Mouse (Mus musculus) ES-E14 (cell line): Measurements from ENCODE around the gene Smagp. TPM values are rescaled to one million over a fixed set of nuclear protein-coding genes. Genes with fewer than 3 reads are reported as not detected.

Experiments used
- DNase-seq: peaks from one replicate; pipeline ENCODE4 v3.0.0-alpha.2; 2013; ENCODE audit warnings: low read depth, low spot score
- H3K27ac ChIP-seq: 2 replicates; pipeline ENCODE4 v1.5.1; 2012; ENCODE audit warnings: low read depth, mild to moderate bottlenecking, low read length, moderate library complexity, mixed read lengths; ENCODE audit not compliant: poor library complexity, insufficient read depth, severe bottlenecking
- H3K36me3 ChIP-seq: 2 replicates; pipeline ENCODE4 v1.6.1; 2012; ENCODE audit warnings: mild to moderate bottlenecking, low read length, moderate library complexity, mixed read lengths; ENCODE audit not compliant: control insufficient read depth, poor library complexity, insufficient read depth, severe bottlenecking
- H3K4me1 ChIP-seq, 2 experiments: fragments of 150-350 bp in 1 of 2; sonication (generic) in 1 of 2; 2 replicates each; pipeline ENCODE4 v1.6.1; 2012; ENCODE audit warnings: low read length in 2 of 2, mild to moderate bottlenecking in 1 of 2, mixed read lengths in 1 of 2; ENCODE audit not compliant: control insufficient read depth in 2 of 2, insufficient read depth in 2 of 2, poor library complexity in 1 of 2
- H3K4me3 ChIP-seq, 2 experiments: fragments of 150-350 bp in 1 of 2; sonication (generic) in 1 of 2; 2 replicates each; pipeline ENCODE4 v1.5.1; 2012; ENCODE audit warnings: low read length in 2 of 2, low read depth in 1 of 2, mild to moderate bottlenecking in 1 of 2, mixed read lengths in 1 of 2; ENCODE audit not compliant: insufficient read depth in 1 of 2, poor library complexity in 1 of 2, severe bottlenecking in 1 of 2
- H3K9ac ChIP-seq: 2 replicates; pipeline ENCODE4 v1.6.1; 2012; ENCODE audit warnings: low read depth, mild to moderate bottlenecking, low read length, mixed read lengths; ENCODE audit not compliant: poor library complexity, insufficient read depth, severe bottlenecking
- H3K9me3 ChIP-seq: fragments of 150-350 bp; sonication (generic); 2 replicates; pipeline ENCODE4 v1.6.1; 2012; ENCODE audit warnings: low read depth, mild to moderate bottlenecking, low read length; ENCODE audit not compliant: control insufficient read depth, insufficient read depth
- CHD2 ChIP-seq: IDR thresholded peaks from 2 replicates; pipeline ENCODE4 v1.6.1; 2014; ENCODE audit warnings: mild to moderate bottlenecking, low read depth, low read length, inconsistent platforms
- HCFC1 ChIP-seq: IDR thresholded peaks from 2 replicates; pipeline ENCODE4 v1.6.1; 2012; ENCODE audit warnings: low read length, inconsistent platforms, borderline replicate concordance; ENCODE audit not compliant: insufficient read depth
- MAFK ChIP-seq: IDR thresholded peaks from 2 replicates; pipeline ENCODE4 v1.6.1; 2014; ENCODE audit warnings: mild to moderate bottlenecking, low read depth, low read length, inconsistent platforms; ENCODE audit not compliant: insufficient read depth
- ZC3H11A ChIP-seq: IDR thresholded peaks from 2 replicates; pipeline ENCODE4 v1.6.1; 2012; ENCODE audit warnings: low read depth, mild to moderate bottlenecking, inconsistent platforms, low read length, borderline replicate concordance
- ZNF384 ChIP-seq: IDR thresholded peaks from 2 replicates; pipeline ENCODE4 v1.6.1; 2012; ENCODE audit warnings: low read depth, low read length, inconsistent platforms
- in situ Hi-C, 2 experiments: fragments of 600-800 bp; cut with MboI; formaldehyde crosslinking; loops; one replicate each; pipeline ENCODE4 v1.15.1; 2025; ENCODE audit warnings: low sequenced_read_pairs in 2 of 2, inconsistent platforms in 1 of 2; ENCODE audit not compliant: unreplicated experiment in 2 of 2
- total RNA-seq: library from RNA; depleted of rRNA; stranded (reverse); fragments of 300-350 nt; gene quantifications from 2 replicates; pipeline ENCODE4 v1.2.3, GENCODE M21; 2012

Gene Smagp
- total RNA-seq, 1 experiment = 20.0 TPM

GRCm38 (mm10) chr15:100683041-100683440 lies 46.3 kb upstream of the Smagp start:
- Histone ChIP-seq H3K4me1 (peaks cover 0 to 16% of the 10 kb centered on the region in 2 experiments; a peak in 2 of 4 replicates), H3K36me3 (no peaks in the 10 kb centered on the region), H3K9ac (no peak overlapping the region), H3K27ac (no peak overlapping the region), H3K4me3 (no peak overlapping the region), H3K9me3 (no peaks in the 10 kb centered on the region)
- DNase-seq = peak; percentile 83
- in situ Hi-C loops = no loop called here
- TF ChIP-seq ZNF384 (peak; percentile 98), HCFC1 (no peak), CHD2 (no peak), MAFK (no peak), ZC3H11A (peak; percentile 75)

- H3K27ac ChIP-seq = no peak overlapping the region
- no peak overlapping the region for H3K9ac ChIP-seq
- no peaks in the 10 kb centered on the region for H3K9me3 ChIP-seq
- H3K4me3 ChIP-seq = no peak overlapping the region
- no peaks in the 10 kb centered on the region; the same call in 1 of the 2 replicates for H3K36me3 ChIP-seq
- TF ChIP-seq ZC3H11A (no peak), HCFC1 (no peak), CHD2 (no peak), MAFK (0 out of 2 replicates have a peak, but pooled peaks have one; percentile 38), ZNF384 (no peak)
- no peak for DNase-seq
- in situ Hi-C loops = no loop called here
- peaks cover 0 to 16% of the 10 kb centered on the region in 2 experiments; a peak in 2 of 4 replicates for H3K4me1 ChIP-seq
Measured at GRCm38 (mm10) chr15:100681770-100682169, 45.0 kb upstream of the Smagp start.

- DNase-seq = no peak
- TF ChIP-seq HCFC1 (no peak), MAFK (no peak)
- H3K9me3 ChIP-seq = no peaks in the 10 kb centered on the region
- no peaks in the 10 kb centered on the region; the same call in 1 of the 2 replicates for H3K36me3 ChIP-seq
- H3K27ac ChIP-seq = no peak overlapping the region
- H3K4me3 ChIP-seq = no peak overlapping the region
- no peak overlapping the region for H3K9ac ChIP-seq
- H3K4me1 ChIP-seq = peaks cover 0 to 20% of the 10 kb centered on the region in 2 experiments; a peak in 2 of 4 replicates
- in situ Hi-C loops = no loop called here
Measured at GRCm38 (mm10) chr15:100680381-100680780, 43.6 kb upstream of the Smagp start.

- H3K36me3 ChIP-seq = no peaks in the 10 kb centered on the region; the same call in 1 of the 2 replicates
- H3K9me3 ChIP-seq = no peaks in the 10 kb centered on the region
- no peak overlapping the region for H3K27ac ChIP-seq
- TF ChIP-seq ZC3H11A (no peak), HCFC1 (no peak), MAFK (no peak), CHD2 (no peak), ZNF384 (no peak)
- no peak overlapping the region for H3K9ac ChIP-seq
- in situ Hi-C loops = no loop called here
- no peak overlapping the region for H3K4me3 ChIP-seq
- no peak for DNase-seq
- peaks cover 6 to 26% of the 10 kb centered on the region in 2 experiments; a peak in 3 of 4 replicates for H3K4me1 ChIP-seq
Measured at GRCm38 (mm10) chr15:100679005-100679404, 42.3 kb upstream of the Smagp start.

- H3K36me3 ChIP-seq = no peaks in the 10 kb centered on the region; the same call in 1 of the 2 replicates
- no peak for TF ChIP-seq HCFC1
- no peak for TF ChIP-seq CHD2
- no peak for TF ChIP-seq MAFK
- no peak for TF ChIP-seq ZC3H11A
- no peak for TF ChIP-seq ZNF384
- H3K4me3 ChIP-seq = no peak overlapping the region
- H3K4me1 ChIP-seq = peaks cover 6 to 29% of the 10 kb centered on the region in 2 experiments; a peak in 3 of 4 replicates
- H3K9ac ChIP-seq = no peak overlapping the region
- no peak for DNase-seq
- H3K9me3 ChIP-seq = no peaks in the 10 kb centered on the region
- in situ Hi-C loops = no loop called here
- no peak overlapping the region for H3K27ac ChIP-seq
Measured at GRCm38 (mm10) chr15:100678581-100678980, 41.8 kb upstream of the Smagp start.
